Mouse (Mus musculus) thymus, postnatal 0 days (tissue): ENCODE measurements around the gene Supt20. TPM values are rescaled to one million over a fixed set of nuclear protein-coding genes. Genes with fewer than 3 reads are reported as not detected.

Experiments used
- DNase-seq: peaks from one replicate; pipeline ENCODE4 v3.0.0-alpha.2; 2015; ENCODE audit warnings: low spot score
- polyA plus RNA-seq: library from polyadenylated mRNA; unstranded; fragments of >200 nt; fragmentation: Nextera tagmentation; extraction: Ambion mirVana; gene quantifications from 2 replicates; pipeline ENCODE4 v1.2.1, GENCODE M21; 2015

Supt20 gene
- polyA plus RNA-seq = 78.6 and 85.1 TPM in 2 replicates

DNA sequence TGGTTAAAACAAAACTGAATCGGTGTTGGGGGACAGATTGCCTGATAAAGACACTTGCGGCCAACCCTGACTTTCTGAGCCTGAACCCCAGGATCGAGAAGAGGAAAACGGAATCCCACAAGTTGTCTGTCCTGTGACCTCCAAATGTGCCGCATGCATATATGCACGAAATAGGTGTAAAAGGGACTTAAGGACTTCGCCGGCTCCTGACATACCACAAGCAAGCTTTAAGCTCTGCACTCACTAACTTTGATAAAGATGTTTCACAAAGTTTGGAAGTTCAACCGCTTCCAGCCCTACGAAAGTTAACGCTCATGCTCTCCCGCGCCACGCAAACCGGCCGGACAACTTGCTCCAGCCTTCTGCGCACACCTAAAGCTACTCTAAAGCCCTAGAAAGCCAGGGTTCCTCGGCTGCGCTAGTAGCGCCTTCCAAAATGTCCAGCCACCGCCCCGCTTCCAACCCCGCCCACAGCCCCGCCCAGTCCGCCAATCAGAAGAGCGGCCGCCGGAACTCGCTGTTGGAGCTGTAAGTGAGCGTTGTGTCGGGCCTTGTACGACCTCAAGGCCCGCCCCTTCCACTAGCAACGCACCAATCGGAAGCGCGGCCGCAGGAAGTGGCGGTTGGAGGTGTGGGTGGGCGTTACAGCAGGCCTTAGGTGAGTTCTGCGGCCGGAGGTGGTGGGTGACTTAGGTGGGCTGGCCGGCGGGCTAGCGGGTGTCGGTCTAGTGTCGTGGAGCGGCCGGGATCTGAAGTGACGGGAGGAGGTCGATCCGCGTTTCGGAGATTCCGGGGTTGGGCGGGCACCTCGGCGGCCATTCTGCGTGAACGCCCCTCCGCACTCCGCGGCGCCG lies at the start of gene Supt20:
Supt20 (plus strand) TSS at position 606 of the 854 bp plus-strand sequence.
- peak; percentile 96 for DNase-seq

DNA sequence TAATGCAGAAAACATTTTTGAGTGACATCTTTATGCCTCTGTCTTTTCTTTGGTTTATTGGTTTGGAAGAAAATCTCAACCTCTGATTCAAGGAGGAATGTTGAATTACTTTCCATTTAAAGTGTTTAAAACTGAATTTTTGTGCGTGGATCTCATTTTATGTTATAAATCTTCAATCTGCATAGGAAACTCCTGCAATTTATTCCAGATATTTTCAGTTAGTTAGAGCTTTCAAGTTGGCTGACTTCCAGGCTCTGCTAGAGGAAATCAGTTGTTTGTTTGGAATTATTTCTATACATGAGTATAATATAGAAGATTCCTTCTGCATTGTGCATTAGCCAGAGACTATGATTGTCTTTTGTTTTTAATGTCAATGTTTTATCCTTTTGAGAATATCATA lies 49.8 kb upstream of the Supt20 start:
- no peak for DNase-seq

DNA sequence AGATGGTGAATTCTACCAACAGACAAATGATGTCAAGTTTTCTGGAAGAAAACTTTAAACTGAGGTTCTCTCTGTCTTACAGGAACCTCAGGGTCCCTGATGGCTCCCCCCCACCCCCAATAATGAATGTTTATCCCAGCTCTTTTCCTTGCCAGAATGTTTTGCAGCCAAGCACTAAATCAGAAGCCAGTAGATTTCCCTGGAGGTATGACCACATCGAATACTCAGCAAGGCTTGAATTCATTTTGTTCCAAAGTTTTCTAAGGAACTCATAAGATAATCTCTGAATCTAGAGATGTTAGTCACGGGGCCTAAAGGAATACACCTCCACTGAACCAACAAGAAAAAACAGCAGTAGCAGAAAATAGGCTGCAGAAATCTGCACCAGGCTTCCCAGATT lies 45.0 kb upstream of the Supt20 start:
- no peak for DNase-seq

DNA sequence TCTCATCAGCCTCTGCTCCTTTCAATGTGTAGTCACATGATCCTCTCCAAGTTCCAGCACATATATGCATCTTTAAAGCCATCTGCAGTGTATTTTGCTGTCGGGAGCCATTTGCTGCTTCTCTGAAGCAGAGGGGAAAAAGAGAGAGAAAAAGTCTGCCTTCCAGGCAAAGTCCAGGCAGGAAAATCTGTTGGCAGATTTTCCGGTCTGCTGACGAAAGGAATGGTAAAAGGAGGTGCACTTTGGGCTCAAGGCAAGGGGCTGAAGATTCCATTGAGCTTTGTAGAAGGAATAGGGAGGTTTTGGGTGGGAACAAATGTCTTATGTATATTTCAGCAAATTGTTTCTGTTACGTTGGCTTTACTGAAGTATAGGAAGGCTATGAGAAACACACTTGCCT lies 41.0 kb upstream of the Supt20 start:
- no peak for DNase-seq

DNA sequence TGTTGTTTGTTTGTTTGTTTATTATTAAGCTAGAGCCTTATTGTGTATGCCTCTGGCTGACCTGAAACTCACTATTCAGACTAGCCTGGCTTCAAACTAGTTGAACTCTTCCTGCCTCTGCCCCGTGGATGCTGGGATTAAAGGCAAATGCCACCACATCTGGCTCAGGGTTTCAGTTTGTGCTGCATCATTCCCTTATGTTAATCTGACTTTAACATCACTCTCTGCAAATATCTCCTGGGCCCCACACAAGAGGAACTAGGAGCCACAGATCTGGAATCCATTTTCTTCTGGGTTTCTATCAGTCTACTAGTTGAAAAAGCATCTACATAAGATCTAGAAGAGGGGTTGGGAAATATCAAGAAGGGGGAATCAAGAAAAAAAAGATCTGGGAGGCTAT lies 38.4 kb upstream of the Supt20 start:
- DNase-seq = no peak

DNA sequence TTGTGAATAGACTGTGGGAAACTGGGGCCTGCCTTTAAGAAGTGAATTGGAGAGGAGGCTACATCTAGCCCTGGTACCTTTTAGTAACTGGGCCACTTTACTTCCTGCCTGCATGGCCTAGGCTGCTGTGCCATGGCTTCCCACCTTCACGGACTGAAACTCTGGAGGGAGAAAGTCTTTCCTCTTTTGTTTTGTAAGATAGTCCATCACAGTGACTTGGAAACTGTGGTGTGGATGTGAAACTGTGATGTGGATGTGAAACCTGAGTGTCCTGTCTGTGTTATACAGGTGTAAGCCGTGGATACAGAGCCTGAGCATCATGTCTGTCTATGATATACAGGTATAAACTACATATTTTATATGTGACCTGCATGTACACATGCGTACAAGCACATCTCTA lies 35.5 kb upstream of the Supt20 start:
- DNase-seq = no peak

DNA sequence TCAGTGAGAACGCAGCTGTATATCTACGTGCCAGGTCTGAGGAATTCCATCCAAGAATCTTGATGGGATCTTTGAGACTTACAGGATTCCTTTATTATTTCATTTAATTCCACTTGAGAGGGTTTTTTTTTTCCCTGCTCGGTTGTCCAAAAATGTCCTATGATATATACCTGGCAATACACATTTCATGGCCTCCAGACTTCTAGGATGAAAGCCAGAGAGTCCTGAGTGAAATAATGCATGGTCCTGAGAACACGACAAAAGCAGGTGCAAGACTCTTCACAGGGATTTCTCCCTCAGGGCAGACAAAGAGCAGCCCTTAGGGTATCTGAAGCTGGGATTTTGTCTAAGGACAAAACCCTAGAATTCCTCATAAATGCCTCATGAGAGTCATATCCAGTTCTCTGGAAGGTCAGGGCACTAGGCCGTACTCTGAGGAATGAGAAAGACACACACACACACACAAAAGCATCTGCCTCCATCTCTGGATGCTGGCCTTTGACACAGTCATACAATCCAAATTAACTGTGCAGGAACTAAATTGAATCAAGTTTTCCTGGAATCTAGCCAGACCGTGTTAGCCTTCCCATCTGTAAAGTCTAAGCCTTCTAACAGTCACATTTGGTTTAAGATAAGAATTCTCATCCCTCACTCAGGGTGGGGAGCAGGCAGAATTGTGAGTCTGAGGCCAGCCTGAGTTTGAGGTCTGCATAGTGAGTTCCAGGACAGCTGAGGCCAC lies 34.5 kb upstream of the Supt20 start:
- no peak for DNase-seq

DNA sequence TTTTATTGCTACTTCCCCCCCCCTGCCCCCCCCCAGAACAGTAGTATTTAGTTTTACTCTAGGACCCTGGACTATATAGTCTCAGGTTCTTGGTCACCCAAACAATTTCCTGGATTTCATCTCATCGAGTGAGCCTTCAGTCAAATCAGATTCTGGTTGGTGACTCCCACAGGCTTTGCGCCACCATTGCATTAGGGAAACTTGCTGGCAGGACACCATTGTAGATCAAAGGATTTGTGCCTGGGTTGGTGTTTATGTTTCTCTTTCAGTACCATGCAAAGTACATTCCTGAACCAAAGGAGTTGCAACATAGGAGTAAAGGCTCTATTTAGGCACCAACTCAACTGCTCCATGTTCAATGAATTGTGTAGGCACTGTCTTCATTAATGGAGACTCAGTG lies 32.9 kb upstream of the Supt20 start:
- no peak for DNase-seq

DNA sequence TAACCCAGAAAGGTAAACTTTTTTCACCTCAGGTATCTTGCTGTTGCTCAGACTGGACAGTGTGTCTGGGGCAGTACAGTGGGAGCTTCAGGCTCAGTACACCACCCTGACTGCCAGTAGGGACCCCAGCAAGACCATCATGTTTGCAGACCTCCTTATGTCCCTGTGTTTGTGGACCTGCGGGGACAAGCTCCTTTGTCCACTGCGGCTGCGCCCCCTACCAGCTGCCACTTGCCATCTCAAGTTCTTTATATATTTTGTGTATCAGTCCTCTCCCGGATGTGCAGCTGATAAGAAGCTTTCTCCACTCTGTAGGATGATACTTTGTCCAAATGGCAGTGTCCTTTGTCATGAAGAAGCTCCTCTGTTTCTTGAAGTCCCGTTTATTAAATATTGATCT lies 30.2 kb upstream of the Supt20 start:
- no peak for DNase-seq

DNA sequence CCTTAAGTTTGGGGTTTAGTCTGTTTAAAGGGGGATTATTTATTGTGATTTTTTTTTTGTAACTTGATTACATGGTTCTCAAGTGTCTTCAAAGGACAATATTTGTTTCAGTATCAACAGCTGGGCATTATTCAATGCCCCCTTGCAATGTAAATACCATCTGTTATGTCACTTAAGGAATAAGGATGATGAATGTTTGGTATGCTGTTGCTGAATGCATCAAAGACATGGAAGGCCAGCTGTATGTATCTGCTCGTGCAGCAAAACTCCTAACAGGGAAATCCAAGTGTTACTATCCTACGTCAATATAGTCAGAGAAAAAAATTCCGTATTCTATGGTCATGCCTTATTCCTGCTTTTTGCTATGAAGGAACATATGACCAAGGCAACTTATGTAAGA lies 24.5 kb upstream of the Supt20 start:
- DNase-seq = no peak

DNA sequence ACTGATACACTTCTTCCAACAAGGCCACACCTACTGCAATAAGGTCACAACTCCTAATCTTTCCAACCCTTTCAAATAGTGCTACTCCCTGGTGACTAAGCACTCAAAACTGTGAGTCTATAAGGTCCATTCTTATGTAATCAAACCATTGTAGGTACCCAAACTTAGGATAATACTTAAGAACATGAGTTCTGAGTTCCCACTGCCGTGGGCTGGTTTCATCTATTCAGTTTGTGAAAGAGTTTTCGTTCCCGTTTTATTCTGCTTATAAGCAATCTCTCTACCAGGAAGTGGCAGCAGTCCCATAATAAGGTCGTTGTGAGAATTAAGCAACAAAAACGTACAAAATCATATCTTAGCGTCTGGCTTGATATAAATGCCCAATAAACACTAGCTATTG lies 23.9 kb upstream of the Supt20 start:
- no peak for DNase-seq

DNA sequence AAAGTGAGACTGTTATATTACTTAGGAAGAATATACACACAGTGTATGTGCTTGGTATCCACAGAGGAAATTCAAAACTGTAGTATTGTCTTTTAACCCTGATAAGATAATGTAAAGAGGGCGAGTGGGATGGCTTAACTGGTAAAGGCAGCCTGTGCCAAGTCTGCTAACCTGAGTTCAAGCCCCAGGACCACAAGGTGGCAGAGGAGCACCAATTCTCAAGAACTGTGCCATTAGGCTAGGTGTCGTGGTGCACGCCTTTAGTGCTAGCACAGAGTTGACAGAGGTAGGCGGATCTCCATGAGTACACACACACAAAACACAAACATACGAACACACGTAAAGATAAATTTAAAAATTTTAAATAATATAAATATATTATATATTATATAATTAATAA lies 23.0 kb upstream of the Supt20 start:
- DNase-seq = peak; percentile 9

DNA sequence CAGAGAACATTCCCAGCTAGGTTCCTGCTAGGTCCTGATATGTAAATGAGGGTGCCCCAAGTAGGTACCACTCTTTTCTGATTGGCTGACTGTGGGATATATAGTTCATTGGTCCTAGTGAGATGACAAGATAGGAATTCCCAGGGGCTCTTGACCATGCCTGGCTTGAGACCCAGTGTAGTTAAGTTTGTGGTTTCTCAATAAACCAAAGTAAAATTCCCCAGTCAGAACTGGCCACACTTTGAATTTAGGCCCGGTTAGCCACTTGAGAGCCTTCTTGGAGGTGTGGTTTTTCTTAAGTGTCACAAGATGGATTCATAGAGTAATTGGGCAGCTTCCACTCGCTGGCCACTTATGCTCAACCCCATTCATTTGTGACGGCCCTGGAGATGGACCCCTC lies 20.5 kb upstream of the Supt20 start:
- DNase-seq = no peak

DNA sequence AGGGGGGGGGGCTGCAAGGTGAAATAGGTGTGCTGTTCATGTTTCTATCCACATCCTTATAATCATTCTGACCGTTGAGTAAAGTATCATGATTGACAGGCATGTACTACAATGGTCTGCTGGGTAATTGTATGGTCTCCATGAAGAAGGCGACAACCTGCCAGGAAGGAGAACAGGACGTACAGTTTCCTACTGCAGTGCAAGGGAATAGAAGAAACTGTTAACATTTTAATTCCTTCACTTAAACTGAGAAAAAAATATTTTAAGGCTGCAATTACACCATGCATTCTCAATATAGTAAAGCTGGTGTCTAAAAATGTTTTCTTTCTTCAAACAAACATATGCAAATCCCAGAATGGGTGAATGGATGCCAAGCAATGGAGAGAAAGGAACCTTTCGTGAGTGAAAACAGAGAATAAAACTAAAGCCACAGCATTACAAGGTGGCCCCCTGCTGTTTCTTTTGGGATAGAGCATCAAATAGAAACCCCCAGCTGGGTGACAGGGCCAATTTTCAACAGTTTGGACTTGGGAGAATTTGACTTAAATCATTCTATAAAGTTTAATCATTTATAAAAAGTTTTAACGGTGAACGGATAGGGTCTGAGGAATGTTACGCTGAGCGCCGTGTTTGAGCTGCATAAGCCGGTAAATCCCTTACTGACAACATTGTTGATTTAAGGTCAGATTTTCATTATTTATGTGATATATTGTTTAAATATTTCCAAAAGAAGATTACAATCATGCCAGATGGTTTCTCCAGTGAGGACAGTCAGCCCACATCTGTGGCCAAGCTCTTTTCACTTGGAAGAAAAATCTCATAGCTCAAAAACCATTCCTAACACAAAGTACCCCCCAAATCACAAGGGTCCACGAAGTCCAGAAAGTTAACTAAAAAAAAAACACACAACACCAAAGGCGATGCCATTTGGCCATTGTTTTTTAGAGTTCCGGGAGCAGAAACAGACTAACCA lies 19.8 kb upstream of the Supt20 start:
- peak; percentile 54 for DNase-seq

DNA sequence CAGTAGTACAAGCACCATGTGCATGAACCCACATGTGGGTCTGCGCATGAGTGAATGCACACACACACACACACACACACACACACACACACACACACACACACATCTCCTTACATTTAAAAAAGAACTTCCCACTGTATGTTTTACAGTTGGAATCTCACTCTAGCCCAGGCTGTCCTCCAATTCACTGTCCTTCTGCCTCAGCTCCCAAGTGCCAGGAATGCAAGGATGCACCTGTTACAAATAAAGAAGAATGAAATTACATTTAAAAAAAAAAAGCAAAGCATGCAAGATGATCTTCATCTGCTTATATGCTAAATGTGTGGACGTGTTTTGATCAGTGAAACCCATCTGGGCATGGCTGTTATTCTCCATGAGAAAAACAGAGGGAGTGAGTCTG lies 15.8 kb upstream of the Supt20 start:
- DNase-seq = no peak

DNA sequence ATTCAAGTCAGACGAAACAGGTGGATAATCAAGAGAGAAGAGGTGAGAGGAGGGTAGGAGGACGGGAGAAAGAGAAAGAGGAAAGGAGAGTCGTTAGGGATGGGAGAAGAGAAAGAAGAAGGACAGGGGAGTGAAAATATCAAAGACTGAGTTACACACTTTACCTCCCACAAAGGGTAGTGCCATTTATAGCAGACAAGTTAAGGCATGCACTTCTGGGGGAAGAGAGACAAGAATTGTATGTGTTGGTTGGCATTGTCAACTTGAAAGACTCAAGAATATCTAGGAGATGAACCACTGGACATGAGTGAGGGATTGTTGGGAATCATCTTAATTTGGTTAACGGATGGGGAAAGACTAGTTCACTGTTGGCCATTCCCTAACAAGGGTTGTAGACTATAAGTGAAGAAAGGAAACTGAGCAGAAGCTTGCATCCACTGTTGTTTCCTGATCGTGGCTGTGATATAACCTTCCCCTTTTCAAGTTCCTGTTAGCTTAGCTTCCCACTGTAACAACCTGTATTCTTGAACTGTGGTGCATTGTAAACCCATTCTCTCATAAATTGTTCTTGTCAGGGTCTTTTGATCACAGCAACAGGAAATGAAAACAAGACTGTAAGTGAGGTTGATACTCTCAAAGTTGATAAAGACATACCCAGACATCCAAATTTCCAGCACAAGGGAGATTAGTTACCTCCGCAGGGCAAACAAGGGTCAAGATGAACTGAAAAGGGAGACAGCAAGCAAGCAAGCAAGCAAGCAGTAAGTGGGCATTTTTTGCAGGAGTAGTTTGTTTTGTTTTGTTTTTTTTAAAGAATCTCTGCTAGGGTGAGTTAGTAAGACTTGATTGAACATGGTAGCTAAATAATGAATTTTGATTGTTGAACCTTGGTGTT lies 11.1 kb upstream of the Supt20 start:
- no peak for DNase-seq

DNA sequence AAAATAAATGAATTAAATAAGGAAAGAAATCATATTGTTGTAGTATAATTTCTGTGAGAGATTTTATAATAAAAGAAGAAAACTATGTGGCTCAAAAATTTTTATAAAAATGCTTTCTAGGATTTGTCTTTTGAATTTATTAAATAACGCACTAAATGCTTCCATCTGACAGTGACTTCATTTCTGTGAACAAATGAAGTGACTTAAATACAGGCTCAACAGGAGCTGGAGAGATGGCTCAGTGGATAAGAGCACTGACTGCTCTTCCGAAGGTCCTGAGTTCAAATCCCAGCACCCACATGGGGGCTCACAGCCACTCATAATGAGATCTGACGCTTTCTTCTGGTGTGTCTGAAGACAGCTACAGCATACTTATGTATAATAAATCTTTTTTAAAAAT lies 7.4 kb upstream of the Supt20 start:
- DNase-seq = no peak

DNA sequence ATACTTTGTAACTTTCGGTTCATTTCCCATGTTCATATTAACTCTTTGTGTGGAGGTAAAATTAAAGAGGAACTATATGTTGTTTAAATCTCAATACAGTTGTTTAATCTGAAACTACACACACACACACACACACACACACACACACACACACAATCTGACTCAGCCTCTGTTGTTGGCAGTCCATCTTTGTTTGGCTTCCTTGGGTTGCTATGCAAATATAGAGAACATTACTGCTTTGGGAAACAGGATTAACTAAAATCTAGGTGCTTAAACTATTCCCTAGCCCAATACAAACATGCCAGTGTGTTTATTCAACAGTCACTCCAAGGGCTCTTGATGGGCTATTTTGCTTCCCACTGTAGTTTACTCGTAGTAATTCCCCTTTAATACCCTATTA lies 5.4 kb upstream of the Supt20 start:
- DNase-seq = no peak

DNA sequence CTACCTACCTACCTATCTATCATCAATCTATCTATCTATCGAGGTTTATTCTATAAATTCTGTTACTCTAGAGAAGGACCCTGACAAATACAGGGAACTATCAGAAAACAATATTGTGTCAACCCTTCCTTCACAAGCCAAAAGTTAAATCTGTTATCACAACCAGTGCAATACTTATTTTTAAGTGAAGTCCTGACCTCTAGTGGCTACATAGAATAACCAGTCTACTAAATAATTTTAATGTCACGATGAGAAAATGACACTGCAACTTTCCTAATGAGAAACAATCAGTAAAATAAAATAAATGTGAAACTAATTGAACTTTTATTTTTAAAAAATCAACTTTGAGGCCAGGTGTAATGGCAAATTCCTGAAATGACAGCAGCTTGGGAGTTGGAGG lies 3.5 kb upstream of the Supt20 start:
- peak; percentile 30 for DNase-seq

DNA sequence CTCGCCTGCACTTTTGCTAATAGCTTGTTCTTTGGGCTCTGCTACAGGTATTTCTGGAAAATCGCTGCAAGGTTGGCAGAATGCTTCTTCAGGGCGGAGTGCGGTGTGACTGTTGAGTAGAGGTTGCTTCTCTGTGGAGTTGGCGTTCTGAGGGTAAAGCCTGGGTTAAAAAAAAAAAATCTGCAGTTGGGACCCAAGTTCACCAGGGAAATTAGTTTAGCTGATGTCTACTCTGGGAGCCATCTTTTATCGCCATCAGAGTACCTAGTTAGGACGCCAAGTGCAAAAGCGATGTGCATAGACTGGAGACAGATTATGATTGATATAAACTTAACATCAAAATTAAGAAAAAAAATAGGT lies 429 bp downstream of the Supt20 start:
- DNase-seq = no peak
